Mouse (Mus musculus): Measurements from ENCODE around the gene Vmn1r17. TPM values are rescaled to one million over a fixed set of nuclear protein-coding genes. Genes with fewer than 3 reads are reported as not detected.

Gene Vmn1r17
- total and polyA plus RNA-seq, 3 experiments: not detected

- TF ChIP-seq CTCF (IDR thresholded peaks at IDR 0.05) (no peak), POLR2A (IDR thresholded peaks at IDR 0.05; ENCODE audit: insufficient read depth, low read depth, low read length) (no peak), EP300 (IDR thresholded peaks at IDR 0.05; ENCODE audit: insufficient read depth, low read depth, low read length) (no peak)
- Histone ChIP-seq H3K4me3 (no peak within 1 kb of the TSS), H3K9ac (ENCODE audit: low read depth, low read length) (no peak within 1 kb of the TSS), H3K27ac (no peak within 1 kb of the TSS), H3K79me2 (replicated peaks; ENCODE audit: control insufficient read depth, insufficient read depth, low read length) (no peaks in the 10 kb centered on the region), H3K27me3 (ENCODE audit: control insufficient read depth, insufficient read depth, low read length) (no peaks in the 10 kb centered on the region), H3K4me1 (ENCODE audit: control insufficient read depth, insufficient read depth, low read length) (no peaks in the 10 kb centered on the region), H3K36me3 (ENCODE audit: control insufficient read depth, insufficient read depth, low read length) (no peaks in the 10 kb centered on the region)
- DNase-seq: no peak
- intact Hi-C loops (cut with DNase I): no loop called here
- WGBS: 59% methylated on average over 3 of the region's 3 CpGs
Observed at GRCm38 (mm10) chr6:57329394-57329793, 34.1 kb downstream of the Vmn1r17 start, which contains the start of gene Vmn1r16. Gene Vmn1r16 (minus strand): TSS chr6:57329494.

GRCm38 (mm10) chr6:57326176-57326575 is 37.4 kb downstream of the Vmn1r17 start:
- no peaks in the 10 kb centered on the region for H3K36me3 ChIP-seq (ENCODE audit: control insufficient read depth, insufficient read depth, low read length)
- no peak for DNase-seq
- H3K4me3 ChIP-seq: no peak overlapping the region
- no peaks in the 10 kb centered on the region for H3K79me2 ChIP-seq (replicated peaks; ENCODE audit: control insufficient read depth, insufficient read depth, low read length)
- no peak overlapping the region for H3K27ac ChIP-seq
- H3K27me3 ChIP-seq (ENCODE audit: control insufficient read depth, insufficient read depth, low read length): no peaks in the 10 kb centered on the region
- H3K4me1 ChIP-seq (ENCODE audit: control insufficient read depth, insufficient read depth, low read length): no peaks in the 10 kb centered on the region
- no peak overlapping the region for H3K9ac ChIP-seq (ENCODE audit: low read depth, low read length)
- intact Hi-C loops (cut with DNase I): no loop called here
- TF ChIP-seq EP300 (IDR thresholded peaks at IDR 0.05; ENCODE audit: insufficient read depth, low read depth, low read length) (no peak), POLR2A (IDR thresholded peaks at IDR 0.05; ENCODE audit: insufficient read depth, low read depth, low read length) (no peak), CTCF (IDR thresholded peaks at IDR 0.05) (no peak)

Other genes with a start within 250 kb of the Vmn1r17 start
- not detected for gene Vmn1r11, start 230.3 kb downstream of the Vmn1r17 start, total RNA-seq (2021)
- not detected in 2 replicates for gene Vmn1r11, start 230.3 kb downstream of the Vmn1r17 start, polyA plus RNA-seq (2012; rRNA removed)
- gene Vmn1r12, start 206.8 kb downstream of the Vmn1r17 start, total RNA-seq (2021): not detected
- not detected in 2 replicates for gene Vmn1r12, start 206.8 kb downstream of the Vmn1r17 start, polyA plus RNA-seq (2012; rRNA removed)
- gene Vmn1r13, start 160.4 kb downstream of the Vmn1r17 start, total RNA-seq (2021): not detected
- gene Vmn1r13, start 160.4 kb downstream of the Vmn1r17 start, polyA plus RNA-seq (2012; rRNA removed): not detected in 2 replicates
- gene Vmn1r14, start 132.0 kb downstream of the Vmn1r17 start, total RNA-seq (2021): not detected
- not detected in 2 replicates for gene Vmn1r14, start 132.0 kb downstream of the Vmn1r17 start, polyA plus RNA-seq (2012; rRNA removed)
- gene Vmn1r15, start 105.8 kb downstream of the Vmn1r17 start, total RNA-seq (2021): not detected
- not detected in 2 replicates for gene Vmn1r15, start 105.8 kb downstream of the Vmn1r17 start, polyA plus RNA-seq (2012; rRNA removed)
- not detected for gene Vmn1r16, start 34.2 kb downstream of the Vmn1r17 start, total RNA-seq (2021)
- gene Vmn1r16, start 34.2 kb downstream of the Vmn1r17 start, polyA plus RNA-seq (2012; rRNA removed): not detected in 2 replicates
- gene Vmn1r18, start 32.1 kb upstream of the Vmn1r17 start, total RNA-seq (2021): not detected
- not detected in 2 replicates for gene Vmn1r18, start 32.1 kb upstream of the Vmn1r17 start, polyA plus RNA-seq (2012; rRNA removed)
- not detected for gene Vmn1r19, start 40.1 kb upstream of the Vmn1r17 start, total RNA-seq (2021)
- gene Vmn1r19, start 40.1 kb upstream of the Vmn1r17 start, polyA plus RNA-seq (2012; rRNA removed): not detected in 2 replicates
- gene Vmn1r20, start 65.2 kb upstream of the Vmn1r17 start, total RNA-seq (2021): not detected
- not detected in 2 replicates for gene Vmn1r20, start 65.2 kb upstream of the Vmn1r17 start, polyA plus RNA-seq (2012; rRNA removed)
- gene Ppm1k, start 171.7 kb upstream of the Vmn1r17 start, total RNA-seq (2021): 100 to 1,000 TPM in 1 of 2 experiments, 10 to 100 TPM in 1; 70.9 to 103 TPM
- gene Ppm1k, start 171.7 kb upstream of the Vmn1r17 start, polyA plus RNA-seq (2012; rRNA removed): 18.0 and 36.9 TPM in 2 replicates
- 1 to 10 TPM; 3.4 to 3.8 TPM for gene Herc6, start 217.3 kb upstream of the Vmn1r17 start, total RNA-seq (2021)
- gene Herc6, start 217.3 kb upstream of the Vmn1r17 start, polyA plus RNA-seq (2012; rRNA removed): 2.6 and 3.7 TPM in 2 replicates

Measured in heart, adult 2 months (tissue).